Mouse (Mus musculus) small intestine, adult 2 months (tissue): ENCODE measurements at regions not wholly inside any gene's neighbourhood (a gene's known extent, or its start where the extent isn't known, plus 50 kb on each side); places are given as distances from the start of the nearest gene placed in this dataset.
"Not testable (repeated sequence)": the region's sequence is repeated elsewhere in the genome, so short reads cannot be mapped to it uniquely, and the experiment has no call there.

Experiments used
- H3K27ac ChIP-seq: fragments of 200-500 bp; 2 replicates; pipeline ENCODE4 v1.5.1; 2012; ENCODE audit warnings: low read depth, low read length, control low read depth, inconsistent platforms; ENCODE audit not compliant: insufficient read depth
- H3K27me3 ChIP-seq: fragments of 200-500 bp; 2 replicates; pipeline ENCODE4 v1.6.1; 2012; ENCODE audit warnings: mild to moderate bottlenecking, moderate library complexity, low read length, inconsistent platforms; ENCODE audit not compliant: control insufficient read depth, insufficient read depth
- H3K36me3 ChIP-seq: fragments of 200-500 bp; 2 replicates; pipeline ENCODE4 v1.6.1; 2012; ENCODE audit warnings: mild to moderate bottlenecking, low read length, control low read depth, inconsistent platforms; ENCODE audit not compliant: control insufficient read depth, insufficient read depth
- H3K4me1 ChIP-seq: fragments of 200-500 bp; 2 replicates; pipeline ENCODE4 v1.6.1; 2012; ENCODE audit warnings: low read length, inconsistent platforms, mixed read lengths; ENCODE audit not compliant: control insufficient read depth, insufficient read depth, insufficient read length
- H3K4me3 ChIP-seq: fragments of 200-500 bp; 2 replicates; pipeline ENCODE4 v1.5.1; 2012; ENCODE audit warnings: low read depth, mild to moderate bottlenecking, control low read depth, inconsistent platforms, low read length, moderate library complexity
- CTCF ChIP-seq: fragments of 200-500 bp; IDR thresholded peaks from 2 replicates; pipeline ENCODE4 v1.5.1; 2012; ENCODE audit warnings: low read depth, mild to moderate bottlenecking, control low read depth, inconsistent platforms, low read length, moderate library complexity, mixed read lengths; ENCODE audit not compliant: insufficient replicate concordance, insufficient read length; ENCODE audit errors: extremely low read depth
- POLR2A ChIP-seq: fragments of 200-500 bp; IDR thresholded peaks from 2 replicates; pipeline ENCODE4 v1.6.1; 2012; ENCODE audit warnings: low read depth, mild to moderate bottlenecking, control low read depth, inconsistent platforms, low read length, moderate library complexity
- WGBS: fragments of 180-500 bp; shearing (Covaris S2); methylation state at CpG from one replicate; pipeline ENCODE4 v1.1.7; 2018; 5-methylcytosine and 5-hydroxymethylcytosine counted together

- Histone ChIP-seq H3K36me3 (no peaks in the 10 kb centered on the region), H3K27me3 (no peaks in the 10 kb centered on the region), H3K4me3 (no peak overlapping the region), H3K27ac (no peak overlapping the region), H3K4me1 (no peaks in the 10 kb centered on the region)
- no peak for TF ChIP-seq CTCF
- TF ChIP-seq POLR2A, result no peak
- 49% methylated on average over 2 of the region's 2 CpGs for WGBS
Observed at GRCm38 (mm10) chr13:5696377-5696776, 164.9 kb upstream of the Klf6 start.

GRCm38 (mm10) chr13:5697329-5697728, 164.0 kb upstream of the Klf6 start:
- H3K27me3 ChIP-seq, H3K4me3 ChIP-seq, H3K4me1 ChIP-seq, H3K27ac ChIP-seq, H3K36me3 ChIP-seq: not testable (repeated sequence)
- WGBS, result 85% methylated on average over 1 of the region's 1 CpGs

- no peak overlapping the region for H3K27ac ChIP-seq
- TF ChIP-seq CTCF (no peak), POLR2A (no peak)
- H3K4me1 ChIP-seq, result no peaks in the 10 kb centered on the region
- H3K4me3 ChIP-seq, result no peak overlapping the region
- WGBS, result 83% methylated on average over 3 of the region's 3 CpGs
- H3K36me3 ChIP-seq, result no peaks in the 10 kb centered on the region
- no peaks in the 10 kb centered on the region for H3K27me3 ChIP-seq
Observed at GRCm38 (mm10) chr13:5702071-5702470, 159.2 kb upstream of the Klf6 start.

- Histone ChIP-seq H3K36me3 (no peaks in the 10 kb centered on the region), H3K4me3 (no peak overlapping the region), H3K27ac (no peak overlapping the region), H3K27me3 (no peaks in the 10 kb centered on the region), H3K4me1 (no peaks in the 10 kb centered on the region)
- no peak for TF ChIP-seq CTCF
- no peak for TF ChIP-seq POLR2A
Observed at GRCm38 (mm10) chr13:5704991-5705390, 156.3 kb upstream of the Klf6 start.

GRCm38 (mm10) chr13:5711646-5712045, 149.6 kb upstream of the Klf6 start:
- Histone ChIP-seq H3K36me3 (no peaks in the 10 kb centered on the region), H3K27ac (no peak overlapping the region), H3K4me1 (peaks cover 2% of the 10 kb centered on the region; the same call in 1 of the 2 replicates), H3K27me3 (no peaks in the 10 kb centered on the region), H3K4me3 (no peak overlapping the region)
- WGBS, result 100% methylated on average over 1 of the region's 1 CpGs
- TF ChIP-seq POLR2A (no peak), CTCF (no peak)

- peak overlapping the region; percentile 46; the same call in 1 of the 2 replicates for H3K27ac ChIP-seq
- TF ChIP-seq POLR2A, result no peak
- TF ChIP-seq CTCF, result no peak
- no peaks in the 10 kb centered on the region for H3K27me3 ChIP-seq
- WGBS, result 20% methylated on average over 6 of the region's 6 CpGs
- no peaks in the 10 kb centered on the region for H3K36me3 ChIP-seq
- H3K4me1 ChIP-seq, result peaks cover 2% of the 10 kb centered on the region; the same call in 1 of the 2 replicates
- no peak overlapping the region for H3K4me3 ChIP-seq
Observed at GRCm38 (mm10) chr13:5713195-5713863, 148.0 kb upstream of the Klf6 start.

- Histone ChIP-seq H3K27ac (peak overlapping the region; percentile 70), H3K27me3 (no peaks in the 10 kb centered on the region), H3K36me3 (no peaks in the 10 kb centered on the region), H3K4me1 (peaks cover 2% of the 10 kb centered on the region; the same call in 1 of the 2 replicates), H3K4me3 (peak overlapping the region; percentile 48)
- TF ChIP-seq CTCF (no peak), POLR2A (no peak)
- 4% methylated on average over 12 of the region's 12 CpGs for WGBS
Observed at GRCm38 (mm10) chr13:5714191-5714591, 147.1 kb upstream of the Klf6 start.

GRCm38 (mm10) chr13:5714793-5715192, 146.5 kb upstream of the Klf6 start:
- TF ChIP-seq POLR2A (no peak), CTCF (no peak)
- H3K4me3 ChIP-seq, result no peak overlapping the region
- peaks cover 2% of the 10 kb centered on the region; the same call in 1 of the 2 replicates for H3K4me1 ChIP-seq
- no peaks in the 10 kb centered on the region for H3K36me3 ChIP-seq
- peak overlapping the region; percentile 70 for H3K27ac ChIP-seq
- no peaks in the 10 kb centered on the region for H3K27me3 ChIP-seq
